Mouse (Mus musculus) layer of hippocampus, adult 8-10 months (tissue): Measurements from ENCODE around the gene Bhlhe40. TPM values are rescaled to one million over a fixed set of nuclear protein-coding genes. Genes with fewer than 3 reads are reported as not detected.

Experiments
- DNase-seq, 2 experiments: peaks; one replicate each; pipeline ENCODE4 v3.0.0; 2022; ENCODE audit warnings: low spot score in 2 of 2
- total RNA-seq, 4 experiments: library from RNA; stranded (reverse); gene quantifications; 2 replicates each; pipeline ENCODE4 v1.2.4; 2022

The Bhlhe40 gene
- total RNA-seq, 4 experiments from 2014 or later, result 114 to 124 (median 115) TPM

DNA sequence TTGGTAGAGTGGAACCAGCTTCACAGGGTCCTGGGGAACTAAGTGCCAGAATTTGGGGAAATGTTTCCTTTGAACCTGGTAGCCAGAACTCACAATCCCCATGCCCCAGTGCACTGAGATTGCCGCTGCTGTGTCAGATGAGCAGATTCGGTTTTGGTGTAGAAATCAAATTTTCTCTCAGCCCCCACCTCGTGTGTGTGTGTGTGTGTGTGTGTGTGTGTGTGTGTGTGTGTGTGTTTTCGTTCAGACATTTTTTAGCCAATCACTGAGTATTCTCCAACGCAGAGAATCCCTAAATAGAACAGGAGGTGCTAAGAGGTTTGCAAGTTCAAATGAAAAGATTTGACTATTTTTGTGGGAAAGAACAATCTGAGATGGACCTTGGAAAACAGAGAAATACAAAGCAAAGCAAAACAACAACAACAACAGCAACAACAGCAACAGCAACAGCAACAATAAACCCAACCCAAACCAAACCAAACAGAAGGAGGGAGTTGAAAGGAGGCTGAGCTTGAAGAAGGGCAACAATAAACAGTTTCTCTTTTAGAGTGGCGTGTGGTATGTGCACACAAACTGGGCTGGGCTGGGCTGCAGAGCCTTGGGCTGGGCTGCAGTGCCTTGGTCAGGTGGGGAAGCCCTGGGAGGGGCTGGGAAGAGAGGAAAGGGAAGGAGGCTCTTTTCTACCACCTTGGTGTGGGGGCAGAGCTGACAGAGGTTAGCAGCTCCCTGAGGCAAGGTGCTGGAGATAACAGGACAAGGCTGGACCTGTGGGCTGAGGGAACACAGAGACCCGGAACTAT is 52.9 kb downstream of the Bhlhe40 start:
- no peak for DNase-seq

Other genes starting within 250 kb of the Bhlhe40 start
- 100 to 1,000 TPM; 196 to 256 (median 209) TPM for gene Arl8b, start 122.5 kb downstream of the Bhlhe40 start, total RNA-seq
- gene Edem1, start 168.0 kb downstream of the Bhlhe40 start, total RNA-seq, result 10 to 100 TPM; 18.2 to 34.0 (median 22.9) TPM